Mouse (Mus musculus) bone marrow macrophage, adult 2 months (primary cell): ENCODE measurements around the gene Hbq1b. TPM values are rescaled to one million over a fixed set of nuclear protein-coding genes. Genes with fewer than 3 reads are reported as not detected.

ENCODE experiments used
- H3K27ac ChIP-seq: 2 replicates; pipeline ENCODE4 v1.5.1; 2012; ENCODE audit warnings: low read depth, low read length; ENCODE audit not compliant: insufficient read depth
- H3K4me1 ChIP-seq: 2 replicates; pipeline ENCODE4 v1.6.1; 2012; ENCODE audit warnings: low read length; ENCODE audit not compliant: control insufficient read depth, insufficient read depth
- H3K4me3 ChIP-seq: 2 replicates; pipeline ENCODE4 v1.5.1; 2012; ENCODE audit warnings: mild to moderate bottlenecking, low read length, moderate library complexity; ENCODE audit not compliant: insufficient read depth
- CTCF ChIP-seq: IDR thresholded peaks from 2 replicates; pipeline ENCODE4 v1.5.1; 2012; ENCODE audit warnings: low read depth, mild to moderate bottlenecking, low read length, moderate library complexity
- POLR2A ChIP-seq: IDR thresholded peaks from 2 replicates; pipeline ENCODE4 v1.6.1; 2012; ENCODE audit warnings: mild to moderate bottlenecking, low read depth, low read length, borderline replicate concordance
- polyA plus RNA-seq: library from polyadenylated mRNA; stranded (reverse); fragments of >200 nt; gene quantifications from 2 replicates; pipeline ENCODE4 v1.2.4, GENCODE M21; 2012; ENCODE audit not compliant: missing spikeins, insufficient read depth, insufficient read length

Hbq1b gene
- polyA plus RNA-seq, 1 experiment: not detected

DNA sequence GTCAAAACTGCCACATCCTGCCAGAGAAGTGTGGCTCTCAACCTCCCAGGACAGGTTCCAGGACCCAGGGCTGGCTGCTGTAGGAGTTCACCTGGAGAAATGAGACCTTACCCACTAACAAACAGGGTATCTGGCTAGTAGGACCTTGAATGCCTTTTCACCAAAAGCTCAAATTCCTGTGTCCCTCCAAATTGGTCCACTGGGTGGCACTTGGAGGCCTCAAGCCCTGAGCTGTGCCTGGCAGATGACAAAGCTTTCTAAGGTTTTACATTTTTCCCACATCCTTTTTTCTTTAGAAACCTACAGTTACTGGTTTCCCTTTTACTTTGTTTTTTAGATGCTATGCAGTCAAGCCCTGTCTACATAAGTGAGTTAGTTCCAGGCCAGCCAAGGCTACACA, 39.7 kb upstream of the Hbq1b start:
- Histone ChIP-seq H3K27ac (no peak overlapping the region), H3K4me1 (no peaks in the 10 kb centered on the region), H3K4me3 (no peak overlapping the region)
- TF ChIP-seq CTCF: no peak
- no peak for TF ChIP-seq POLR2A

DNA sequence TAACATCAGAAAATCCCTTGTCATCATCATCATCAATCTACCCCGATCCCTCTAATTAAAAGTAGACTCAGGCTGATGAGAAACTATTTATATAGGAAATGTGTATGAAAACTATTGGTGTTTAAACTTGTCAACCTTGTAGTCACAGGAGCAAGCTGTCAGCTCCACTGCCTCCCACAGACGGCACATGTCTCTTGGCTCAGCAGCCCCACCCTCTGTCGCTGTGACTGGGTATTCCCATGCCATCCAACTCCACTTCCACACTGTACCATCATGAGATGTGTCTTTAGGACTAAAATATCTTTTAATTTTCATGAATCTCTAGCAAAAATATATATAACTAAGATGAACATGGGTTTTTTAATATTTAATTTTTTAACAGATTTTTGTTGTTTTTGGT, 38.4 kb upstream of the Hbq1b start:
- TF ChIP-seq POLR2A (no peak), CTCF (no peak)
- Histone ChIP-seq H3K27ac (no peak overlapping the region), H3K4me3 (no peak overlapping the region), H3K4me1 (no peaks in the 10 kb centered on the region)

DNA sequence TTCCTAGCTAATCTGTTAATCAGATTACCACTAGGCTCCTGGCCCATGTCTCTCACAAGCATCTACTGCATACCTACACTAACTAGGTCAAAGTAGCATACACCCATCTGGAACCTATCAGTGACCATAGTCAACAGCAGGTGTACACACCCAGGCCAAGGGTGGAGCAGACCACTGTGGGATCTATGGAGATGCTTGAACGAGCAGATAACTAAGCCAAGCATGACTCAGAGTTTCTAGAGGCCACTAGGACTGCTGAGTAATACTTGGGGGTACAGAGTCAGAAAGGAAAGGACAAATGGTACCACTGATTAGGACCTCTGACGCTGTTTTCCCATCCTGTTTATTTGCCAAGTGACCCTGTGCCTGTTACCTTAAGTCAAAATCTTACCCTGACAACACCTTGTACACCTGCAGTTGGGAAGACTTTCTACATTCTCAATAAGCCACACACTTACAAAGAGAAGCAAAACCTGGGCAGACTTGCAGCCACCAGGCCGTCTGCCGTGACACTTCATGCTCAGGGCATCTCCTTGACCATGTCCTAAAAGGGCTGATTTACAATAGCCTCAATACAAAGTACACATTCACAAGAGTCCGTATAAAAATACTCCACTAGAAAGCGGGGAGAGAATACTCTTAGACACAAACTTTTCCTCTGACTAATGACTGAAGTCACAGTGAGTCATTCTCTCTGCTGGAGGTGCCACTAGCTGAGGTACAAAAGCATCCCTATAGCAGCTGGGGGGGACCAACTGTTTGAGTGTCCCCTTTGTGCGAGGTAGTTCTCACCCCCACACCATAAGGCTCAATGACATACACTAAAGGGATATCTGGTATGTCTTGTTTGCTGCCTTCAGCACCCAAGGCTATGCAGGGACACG, 35.6 kb upstream of the Hbq1b start:
- Histone ChIP-seq H3K4me3 (no peak overlapping the region), H3K27ac (no peak overlapping the region), H3K4me1 (no peaks in the 10 kb centered on the region)
- TF ChIP-seq CTCF (no peak), POLR2A (no peak)

DNA sequence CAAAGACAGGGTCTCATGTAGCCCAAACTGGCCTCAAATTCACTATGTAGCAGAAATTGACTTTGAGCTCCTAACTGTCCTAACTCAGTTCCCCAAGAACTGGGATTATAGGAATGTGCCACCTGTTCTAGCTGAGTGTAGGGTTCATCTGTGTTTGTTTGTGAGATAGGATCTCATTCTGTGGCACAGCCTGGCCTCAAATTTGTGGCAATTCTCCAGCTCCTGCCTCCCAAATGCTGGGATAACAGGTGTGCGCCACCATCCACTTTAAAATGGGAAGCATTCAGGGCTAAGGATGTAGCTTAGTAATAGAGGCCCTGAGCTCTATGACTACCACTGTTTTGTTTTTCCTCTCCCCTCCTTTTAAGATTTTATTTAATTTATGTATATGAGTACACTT, 33.6 kb upstream of the Hbq1b start:
- no peak for TF ChIP-seq POLR2A
- no peak for TF ChIP-seq CTCF
- no peak overlapping the region for H3K27ac ChIP-seq
- H3K4me3 ChIP-seq: no peak overlapping the region
- H3K4me1 ChIP-seq: no peaks in the 10 kb centered on the region

DNA sequence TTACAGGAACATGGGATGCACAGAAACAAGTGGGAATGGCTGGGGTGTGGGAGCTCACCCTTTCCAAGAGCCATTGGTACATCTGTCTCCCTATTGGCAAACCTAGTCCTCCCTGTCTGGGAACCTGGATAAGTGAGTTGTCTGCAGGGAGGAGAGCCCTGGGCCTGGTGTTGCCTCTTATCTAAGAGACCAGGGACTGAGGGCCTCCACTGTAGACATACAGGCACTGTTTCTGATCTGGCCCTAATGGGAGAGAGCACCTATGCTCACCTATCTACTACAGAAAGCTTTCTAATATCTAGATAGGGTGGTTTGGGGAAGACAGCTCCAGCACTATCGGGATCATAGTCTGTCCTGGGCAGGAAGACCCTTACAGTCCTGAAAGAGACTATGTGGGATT, 30.6 kb upstream of the Hbq1b start:
- no peaks in the 10 kb centered on the region for H3K4me1 ChIP-seq

DNA sequence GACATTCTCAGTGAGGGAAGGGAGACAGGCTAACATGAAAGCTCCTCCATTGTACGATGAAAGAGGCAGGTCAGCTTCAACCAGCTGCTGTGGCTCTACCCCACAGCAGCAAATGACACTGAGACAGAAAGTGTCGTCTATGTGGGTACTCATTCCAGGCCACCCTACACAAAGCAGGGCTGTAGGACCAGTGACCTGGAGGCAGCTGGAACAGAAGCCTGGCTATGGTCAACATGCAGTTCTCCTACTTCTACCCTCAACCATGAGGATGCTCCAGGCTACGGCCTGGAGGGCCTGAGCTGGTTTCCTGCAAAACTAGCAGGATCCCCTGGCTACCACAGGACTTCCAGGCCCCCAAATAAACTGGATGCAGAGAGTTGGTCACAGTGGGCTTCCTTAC, 30.2 kb upstream of the Hbq1b start:
- TF ChIP-seq CTCF: no peak
- Histone ChIP-seq H3K27ac (no peak overlapping the region), H3K4me3 (no peak overlapping the region), H3K4me1 (no peaks in the 10 kb centered on the region)

More for the DNA sequence above, 30.6 kb upstream of the Hbq1b start:
- Histone ChIP-seq H3K27ac (no peak overlapping the region), H3K4me3 (no peak overlapping the region)
- no peak for TF ChIP-seq CTCF
- TF ChIP-seq POLR2A: no peak

DNA sequence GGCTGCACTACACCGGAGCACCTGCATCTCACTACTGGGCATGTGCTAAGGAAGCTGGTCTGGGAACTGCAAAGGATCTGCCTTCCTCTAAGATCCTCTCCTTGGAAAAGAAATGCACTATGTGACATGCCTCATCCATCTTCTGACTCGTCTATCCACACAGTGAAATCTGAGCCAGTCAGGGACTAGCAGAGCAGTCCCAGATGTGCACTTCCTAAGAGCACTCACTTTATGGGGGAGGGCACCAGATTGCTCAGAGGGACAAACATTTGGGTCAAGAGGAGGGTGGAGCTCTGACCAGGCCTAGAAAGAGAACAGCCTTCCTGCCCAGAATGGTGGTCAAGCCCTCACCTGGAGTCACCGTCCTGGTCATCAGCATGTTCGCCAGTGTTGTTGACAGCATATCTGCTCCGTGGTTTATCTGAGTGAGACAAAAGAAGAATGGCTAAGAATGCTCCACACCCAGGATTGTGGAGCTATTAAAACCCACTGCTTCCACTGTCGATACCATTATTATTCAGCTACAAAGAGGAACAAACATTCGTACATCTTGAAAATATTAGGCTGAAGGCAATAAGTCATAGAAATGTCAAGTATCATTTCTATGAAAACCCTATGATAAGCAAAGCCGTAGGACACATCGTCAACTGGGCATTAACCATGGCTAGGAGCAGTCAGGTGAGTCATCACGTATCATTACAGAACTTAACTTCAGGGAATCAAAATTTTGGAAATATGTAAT, 23.9 kb upstream of the Hbq1b start:
- Histone ChIP-seq H3K27ac (no peak overlapping the region), H3K4me1 (peaks cover 14% of the 10 kb centered on the region), H3K4me3 (no peak overlapping the region)
- TF ChIP-seq CTCF: no peak
- no peak for TF ChIP-seq POLR2A

DNA sequence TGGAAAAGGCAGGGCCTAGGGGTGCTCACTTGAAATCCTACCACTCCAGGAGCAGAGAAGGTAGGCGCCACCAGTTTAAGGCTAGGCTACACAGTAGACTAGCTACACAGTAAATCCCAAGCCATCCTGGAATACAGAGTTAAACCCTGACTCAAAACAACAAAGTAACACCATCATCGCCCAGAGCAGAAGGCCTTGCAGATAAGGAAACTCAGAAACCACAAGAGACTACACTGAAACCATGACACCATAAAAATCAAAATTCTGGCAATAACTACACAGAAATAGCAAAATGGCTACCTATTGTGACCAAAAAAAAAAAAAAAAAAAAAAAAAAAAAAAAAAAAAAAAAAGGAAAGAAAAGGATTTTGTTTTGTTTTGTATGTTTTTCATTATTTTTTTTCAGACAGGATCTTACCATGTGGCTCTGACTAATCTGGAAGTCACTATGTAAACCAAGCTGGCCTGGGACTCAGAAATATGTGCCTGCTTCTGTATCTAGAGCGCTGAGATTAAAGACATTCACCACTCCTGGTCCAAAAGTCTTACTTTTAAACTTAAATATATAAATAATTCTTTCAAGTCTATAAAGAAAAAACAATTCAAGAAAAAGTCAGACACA, 21.5 kb upstream of the Hbq1b start:
- H3K4me3 ChIP-seq: no peak overlapping the region
- no peak for TF ChIP-seq CTCF
- no peak for TF ChIP-seq POLR2A
- peaks cover 16% of the 10 kb centered on the region for H3K4me1 ChIP-seq
- no peak overlapping the region for H3K27ac ChIP-seq

DNA sequence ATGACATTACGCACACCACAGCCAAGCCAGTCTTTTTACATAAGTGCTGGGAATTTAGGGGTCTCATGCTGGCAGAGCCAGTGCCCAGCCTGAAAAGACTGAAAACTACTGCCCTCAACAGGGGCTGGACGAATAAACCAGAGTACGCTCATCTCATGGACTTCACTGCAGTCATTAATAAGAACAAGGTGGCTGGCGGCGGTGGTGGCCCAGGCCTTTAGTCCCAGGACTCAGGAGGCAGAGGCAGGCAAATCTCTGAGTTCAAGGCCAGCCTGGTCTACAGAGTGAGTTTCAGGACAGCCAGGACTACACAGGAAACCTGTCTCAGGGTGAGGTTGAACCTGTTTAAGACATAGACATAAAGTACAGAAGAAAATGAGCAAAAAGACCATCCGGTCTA, 20.6 kb upstream of the Hbq1b start:
- TF ChIP-seq CTCF (no peak), POLR2A (no peak)
- Histone ChIP-seq H3K4me3 (no peak overlapping the region), H3K27ac (no peak overlapping the region), H3K4me1 (peaks cover 19% of the 10 kb centered on the region)

DNA sequence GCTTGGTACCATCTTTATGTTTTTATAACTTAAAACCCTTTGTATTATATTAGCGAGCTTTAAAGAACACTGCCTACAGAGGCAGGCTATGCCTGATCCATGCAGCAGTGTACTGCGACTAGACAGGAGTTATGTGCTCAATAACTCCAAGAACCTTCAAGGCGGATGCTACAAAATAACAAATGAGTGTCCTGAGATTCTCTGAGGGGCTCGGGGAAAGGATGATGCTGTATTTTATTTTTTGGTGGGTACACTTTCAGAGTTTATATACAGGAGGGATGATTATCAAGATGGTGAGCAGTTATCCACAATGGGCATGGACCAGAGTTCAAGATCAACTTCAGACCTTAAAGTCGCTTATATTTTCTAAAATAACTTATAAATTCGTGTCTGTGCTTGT, 20.0 kb upstream of the Hbq1b start:
- peaks cover 23% of the 10 kb centered on the region for H3K4me1 ChIP-seq
- no peak for TF ChIP-seq CTCF
- TF ChIP-seq POLR2A: no peak
- 0 out of 2 replicates have a peak overlapping the region, but pooled peaks have one; percentile 79 for H3K27ac ChIP-seq
- H3K4me3 ChIP-seq: peak overlapping the region; percentile 99
